Mouse (Mus musculus): ENCODE data around the gene Klrd1. TPM values are rescaled to one million over a fixed set of nuclear protein-coding genes. Genes with fewer than 3 reads are reported as not detected.

Klrd1 gene
- 0.99 and 1.4 TPM in 2 replicates for polyA plus RNA-seq (2015; fragmentation: Nextera tagmentation; extraction: Ambion mirVana)

DNA sequence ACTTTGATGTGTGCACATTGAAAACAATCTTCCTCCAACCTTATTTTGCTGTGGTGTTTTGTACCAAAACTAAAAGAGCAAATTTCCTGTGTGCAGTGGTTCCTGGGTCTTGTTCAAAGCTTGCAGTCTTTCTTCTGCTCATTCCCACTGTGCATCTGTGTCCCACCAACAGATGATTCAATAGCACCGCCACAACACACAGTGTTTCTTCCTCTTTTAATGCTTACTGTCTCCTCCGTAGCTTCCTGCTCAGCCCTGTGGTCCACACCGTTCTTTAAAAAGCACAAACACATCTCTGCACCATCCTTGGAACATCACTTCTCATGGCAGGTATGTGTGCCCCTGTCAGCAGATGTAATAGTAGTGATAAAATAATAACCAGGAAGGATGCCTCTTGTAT lies at the start of gene Klrd1:
Klrd1 (plus strand) TSS at position 275 of the 400 bp plus-strand sequence.
- H3K4me3 ChIP-seq (ENCODE audit: low read depth, low read length), result no peak within 1 kb of the TSS
- H3K4me2 ChIP-seq (replicated peaks; ENCODE audit: low read depth), result no peak within 1 kb of the TSS
- no peak for TF ChIP-seq CTCF (IDR thresholded peaks at IDR 0.05; ENCODE audit: low read depth)
- 78% methylated on average over 3 of the region's 3 CpGs for WGBS
- ATAC-seq, result no peak
- H3K27me3 ChIP-seq (replicated peaks; ENCODE audit: control insufficient read depth, insufficient read depth, low read length), result no peaks in the 10 kb centered on the region
- H3K36me3 ChIP-seq (ENCODE audit: control insufficient read depth, insufficient read depth), result no peaks in the 10 kb centered on the region
- H3K9ac ChIP-seq (ENCODE audit: low read depth, low read length), result no peak within 1 kb of the TSS
- no peak within 1 kb of the TSS for H3K27ac ChIP-seq (ENCODE audit: low read depth, low read length)
- no peaks in the 10 kb centered on the region for H3K4me1 ChIP-seq (replicated peaks; ENCODE audit: control insufficient read depth, insufficient read depth, low read length)
- no peaks in the 10 kb centered on the region for H3K9me3 ChIP-seq (ENCODE audit: control insufficient read depth)

DNA sequence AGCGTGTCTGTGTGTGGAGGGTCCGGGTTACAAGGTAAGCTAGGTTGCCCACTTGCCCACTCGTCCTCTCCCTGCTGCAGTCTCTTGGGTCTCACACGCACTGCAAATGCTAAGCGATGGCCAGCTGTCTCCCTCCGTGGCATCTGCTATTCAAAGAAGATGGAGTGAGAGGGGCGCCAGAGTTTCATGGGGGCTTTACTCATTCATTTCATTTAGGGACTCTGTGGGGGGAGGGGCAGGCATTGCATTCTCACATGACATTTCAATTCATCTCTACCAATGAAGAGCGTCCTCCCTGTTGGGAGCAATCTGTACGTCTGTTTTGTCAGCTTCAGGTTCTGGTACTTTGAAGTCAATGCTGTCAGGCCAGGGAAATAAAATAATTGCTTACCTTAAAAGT lies 49.7 kb upstream of the Klrd1 start:
- H3K9me3 ChIP-seq (ENCODE audit: control insufficient read depth), result no peaks in the 10 kb centered on the region
- H3K27me3 ChIP-seq (replicated peaks; ENCODE audit: control insufficient read depth, insufficient read depth, low read length), result no peaks in the 10 kb centered on the region
- no peak overlapping the region for H3K27ac ChIP-seq (ENCODE audit: low read depth, low read length)
- no peak for TF ChIP-seq CTCF (IDR thresholded peaks at IDR 0.05; ENCODE audit: low read depth)
- H3K36me3 ChIP-seq (ENCODE audit: control insufficient read depth, insufficient read depth), result peaks cover 45% of the 10 kb centered on the region
- H3K4me1 ChIP-seq (replicated peaks; ENCODE audit: control insufficient read depth, insufficient read depth, low read length), result no peaks in the 10 kb centered on the region
- WGBS, result 88% methylated on average over 9 of the region's 9 CpGs
- H3K9ac ChIP-seq (ENCODE audit: low read depth, low read length), result no peak overlapping the region
- no peak for ATAC-seq
- H3K4me3 ChIP-seq (ENCODE audit: low read depth, low read length), result no peak overlapping the region
- H3K4me2 ChIP-seq (replicated peaks; ENCODE audit: low read depth), result no peak overlapping the region

DNA sequence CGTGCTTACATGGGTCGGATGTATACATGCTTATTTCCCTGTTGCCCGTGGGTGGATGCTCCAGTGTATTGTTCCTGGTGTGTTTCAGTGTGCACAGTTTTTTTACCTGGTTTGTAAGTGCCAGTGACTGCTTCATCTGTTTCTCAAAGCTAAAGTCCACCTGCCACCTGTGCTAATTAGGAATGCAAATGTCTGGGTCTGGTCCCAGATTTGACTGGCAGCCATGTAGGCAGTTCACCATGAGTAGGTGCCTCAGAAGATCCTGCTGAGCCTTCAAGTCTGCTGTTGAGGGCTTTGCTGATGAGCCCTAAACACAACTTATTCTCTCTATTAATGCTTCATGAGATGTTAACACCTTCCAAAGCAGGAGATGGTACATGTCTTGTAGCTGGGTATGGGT lies 49.0 kb upstream of the Klrd1 start:
- Histone ChIP-seq H3K4me1 (replicated peaks; ENCODE audit: control insufficient read depth, insufficient read depth, low read length) (no peaks in the 10 kb centered on the region), H3K9ac (ENCODE audit: low read depth, low read length) (no peak overlapping the region), H3K27ac (ENCODE audit: low read depth, low read length) (no peak overlapping the region), H3K9me3 (ENCODE audit: control insufficient read depth) (no peaks in the 10 kb centered on the region), H3K4me2 (replicated peaks; ENCODE audit: low read depth) (no peak overlapping the region), H3K27me3 (replicated peaks; ENCODE audit: control insufficient read depth, insufficient read depth, low read length) (no peaks in the 10 kb centered on the region), H3K36me3 (ENCODE audit: control insufficient read depth, insufficient read depth) (peaks cover 45% of the 10 kb centered on the region), H3K4me3 (ENCODE audit: low read depth, low read length) (no peak overlapping the region)
- no peak for ATAC-seq
- no peak for TF ChIP-seq CTCF (IDR thresholded peaks at IDR 0.05; ENCODE audit: low read depth)
- 91% methylated on average over 3 of the region's 3 CpGs for WGBS

DNA sequence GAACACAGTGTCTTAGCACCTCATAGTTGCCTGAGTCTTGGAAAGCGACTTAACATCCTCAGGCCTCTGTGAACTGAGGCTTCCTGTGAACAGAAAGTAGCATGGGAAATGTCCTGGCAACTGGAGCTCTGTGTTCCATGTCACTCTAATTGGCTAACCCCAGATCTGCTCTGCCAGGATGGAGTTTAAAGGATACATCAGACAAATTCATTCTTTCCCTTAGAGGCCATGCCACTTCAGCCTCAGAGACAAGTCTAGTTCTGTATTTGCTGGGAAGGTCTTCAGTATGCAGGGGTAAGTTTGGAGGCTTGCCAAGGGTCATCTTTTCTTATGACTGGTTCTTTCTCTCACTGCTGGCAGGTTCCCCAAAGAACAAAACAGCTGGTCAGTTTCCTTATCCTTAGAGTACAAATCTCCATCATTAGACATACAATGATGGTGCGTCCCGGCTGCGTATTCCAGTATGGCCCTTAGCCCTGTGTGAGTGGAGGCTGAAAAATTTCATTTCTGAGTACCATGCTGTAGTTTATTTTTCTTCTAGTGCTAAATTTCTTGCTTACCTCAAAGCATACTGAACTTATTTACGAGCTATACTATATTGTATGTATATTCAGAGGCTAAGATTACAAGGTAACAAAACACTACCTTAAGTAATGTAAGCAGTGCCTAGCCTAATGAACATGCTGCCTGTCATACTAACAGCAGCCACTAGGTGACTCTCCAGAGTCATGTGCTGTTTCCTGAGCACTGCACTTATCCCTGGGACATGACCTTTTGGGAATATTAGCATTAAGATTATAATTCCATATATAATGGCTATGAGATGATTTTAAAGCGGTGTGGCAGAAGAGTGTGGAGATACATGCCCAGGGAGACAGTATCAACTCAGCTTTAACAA lies 47.6 kb upstream of the Klrd1 start:
- Histone ChIP-seq H3K36me3 (ENCODE audit: control insufficient read depth, insufficient read depth) (peaks cover 39% of the 10 kb centered on the region), H3K4me2 (replicated peaks; ENCODE audit: low read depth) (no peak overlapping the region), H3K9ac (ENCODE audit: low read depth, low read length) (no peak overlapping the region), H3K4me3 (ENCODE audit: low read depth, low read length) (no peak overlapping the region), H3K9me3 (ENCODE audit: control insufficient read depth) (no peaks in the 10 kb centered on the region), H3K27ac (ENCODE audit: low read depth, low read length) (no peak overlapping the region), H3K27me3 (replicated peaks; ENCODE audit: control insufficient read depth, insufficient read depth, low read length) (no peaks in the 10 kb centered on the region), H3K4me1 (replicated peaks; ENCODE audit: control insufficient read depth, insufficient read depth, low read length) (no peaks in the 10 kb centered on the region)
- ATAC-seq, result peak; percentile 47; the same call in 1 of the 2 replicates
- TF ChIP-seq CTCF (IDR thresholded peaks at IDR 0.05; ENCODE audit: low read depth), result peak; percentile 95
- 55% methylated on average over 6 of the region's 6 CpGs for WGBS

DNA sequence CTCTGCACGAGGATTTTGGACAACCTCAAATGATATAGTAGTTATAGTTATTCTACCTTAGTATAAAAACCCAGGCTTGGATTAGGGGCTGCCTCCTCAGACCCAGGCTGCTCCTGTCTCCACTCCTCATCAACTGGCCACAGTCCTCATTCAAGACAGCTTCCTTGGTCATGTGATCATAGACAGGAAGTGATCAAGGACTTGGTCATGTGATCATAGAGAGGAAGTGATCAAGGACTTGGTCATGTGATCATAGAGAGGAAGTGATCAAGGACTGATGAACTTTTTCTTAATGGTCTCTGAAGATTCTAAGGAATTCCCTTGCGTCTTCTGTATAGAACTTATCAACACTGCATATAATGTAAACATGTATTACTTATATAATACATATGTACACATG lies 44.3 kb upstream of the Klrd1 start:
- no peaks in the 10 kb centered on the region for H3K4me1 ChIP-seq (replicated peaks; ENCODE audit: control insufficient read depth, insufficient read depth, low read length)
- ATAC-seq, result no peak
- WGBS, result 79% methylated on average over 2 of the region's 2 CpGs
- H3K27ac ChIP-seq (ENCODE audit: low read depth, low read length), result no peak overlapping the region
- H3K9ac ChIP-seq (ENCODE audit: low read depth, low read length), result no peak overlapping the region
- no peak overlapping the region for H3K4me2 ChIP-seq (replicated peaks; ENCODE audit: low read depth)
- no peaks in the 10 kb centered on the region for H3K9me3 ChIP-seq (ENCODE audit: control insufficient read depth)
- no peaks in the 10 kb centered on the region for H3K27me3 ChIP-seq (replicated peaks; ENCODE audit: control insufficient read depth, insufficient read depth, low read length)
- H3K36me3 ChIP-seq (ENCODE audit: control insufficient read depth, insufficient read depth), result 0 out of 2 replicates have a peak, but pooled peaks cover 7% of the 10 kb centered on the region
- TF ChIP-seq CTCF (IDR thresholded peaks at IDR 0.05; ENCODE audit: low read depth), result no peak
- H3K4me3 ChIP-seq (ENCODE audit: low read depth, low read length), result no peak overlapping the region

DNA sequence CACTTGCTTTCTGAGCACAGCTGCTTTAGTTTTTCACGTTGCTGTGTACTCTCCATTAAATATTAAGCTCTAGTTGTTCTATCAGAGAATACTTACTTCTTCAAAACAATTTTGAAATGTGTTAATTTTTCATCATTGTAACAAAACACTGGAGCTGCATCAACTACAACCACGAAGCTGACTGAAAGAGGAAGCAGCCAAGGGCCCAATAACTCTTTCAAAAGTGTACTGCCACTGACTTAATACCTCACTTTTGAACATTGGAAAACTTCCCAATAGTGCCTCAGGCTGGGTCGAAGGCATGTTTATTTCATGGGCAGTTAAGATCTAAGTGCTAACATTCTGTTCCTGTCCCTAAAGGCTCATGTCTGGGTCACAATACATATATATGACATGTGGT lies 43.6 kb upstream of the Klrd1 start:
- WGBS, result 60% methylated on average over 3 of the region's 3 CpGs

More for the DNA sequence above, 43.6 kb upstream of the Klrd1 start:
- Histone ChIP-seq H3K4me2 (replicated peaks; ENCODE audit: low read depth) (no peak overlapping the region), H3K4me1 (replicated peaks; ENCODE audit: control insufficient read depth, insufficient read depth, low read length) (no peaks in the 10 kb centered on the region), H3K27ac (ENCODE audit: low read depth, low read length) (no peak overlapping the region), H3K9me3 (ENCODE audit: control insufficient read depth) (no peaks in the 10 kb centered on the region), H3K27me3 (replicated peaks; ENCODE audit: control insufficient read depth, insufficient read depth, low read length) (no peaks in the 10 kb centered on the region), H3K9ac (ENCODE audit: low read depth, low read length) (no peak overlapping the region), H3K36me3 (ENCODE audit: control insufficient read depth, insufficient read depth) (0 out of 2 replicates have a peak, but pooled peaks cover under 1% of the 10 kb centered on the region), H3K4me3 (ENCODE audit: low read depth, low read length) (no peak overlapping the region)
- no peak for ATAC-seq
- no peak for TF ChIP-seq CTCF (IDR thresholded peaks at IDR 0.05; ENCODE audit: low read depth)
